Mouse (Mus musculus): ENCODE measurements around the gene Pcnx3.

Pcnx3 gene

GRCm38 (mm10) chr19:5688200-5689087 is at the start of gene Pcnx3, which contains the start of gene Map3k11:
TSS of gene Pcnx3 (minus strand) at chr19:5688908.
TSS of gene Map3k11 (plus strand) at chr19:5688742.
- DNase-seq (ENCODE audit: low spot score) = peak; percentile 97

GRCm38 (mm10) chr19:5734325-5734724 is 45.6 kb upstream of the Pcnx3 start:
- no peak for DNase-seq (ENCODE audit: low spot score)

- DNase-seq (ENCODE audit: low spot score) = peak; percentile 97
These were observed 42.7 kb upstream of the Pcnx3 start for GRCm38 (mm10) chr19:5731264-5731978.

- no peak for DNase-seq (ENCODE audit: low spot score)
These were observed 41.8 kb upstream of the Pcnx3 start for GRCm38 (mm10) chr19:5730314-5731186.

GRCm38 (mm10) chr19:5729444-5729815 is 40.7 kb upstream of the Pcnx3 start, which contains the start of gene Fam89b:
TSS of gene Fam89b (minus strand) at chr19:5729653.
- peak; percentile 90 for DNase-seq (ENCODE audit: low spot score)

GRCm38 (mm10) chr19:5728631-5729443 is 40.1 kb upstream of the Pcnx3 start:
- peak; percentile 53 for DNase-seq (ENCODE audit: low spot score)

- DNase-seq (ENCODE audit: low spot score) = peak; percentile 90
These were observed 39.0 kb upstream of the Pcnx3 start for GRCm38 (mm10) chr19:5727701-5728100.

GRCm38 (mm10) chr19:5726961-5727578 is 38.4 kb upstream of the Pcnx3 start:
- DNase-seq (ENCODE audit: low spot score) = no peak

- no peak for DNase-seq (ENCODE audit: low spot score)
These were observed 37.2 kb upstream of the Pcnx3 start, which contains the start of gene Ehbp1l1 for GRCm38 (mm10) chr19:5725767-5726515. TSS of gene Ehbp1l1 (minus strand) at chr19:5726317.

GRCm38 (mm10) chr19:5725029-5725707 is 36.5 kb upstream of the Pcnx3 start:
- DNase-seq (ENCODE audit: low spot score) = no peak

GRCm38 (mm10) chr19:5724549-5724941 is 35.8 kb upstream of the Pcnx3 start:
- no peak for DNase-seq (ENCODE audit: low spot score)

- DNase-seq (ENCODE audit: low spot score) = no peak
These were observed 35.3 kb upstream of the Pcnx3 start for GRCm38 (mm10) chr19:5723934-5724548.

GRCm38 (mm10) chr19:5722848-5723425 is 34.2 kb upstream of the Pcnx3 start:
- no peak for DNase-seq (ENCODE audit: low spot score)

- DNase-seq (ENCODE audit: low spot score) = no peak
These were observed 32.5 kb upstream of the Pcnx3 start for GRCm38 (mm10) chr19:5721233-5721632.

- DNase-seq (ENCODE audit: low spot score) = no peak
These were observed 28.2 kb upstream of the Pcnx3 start for GRCm38 (mm10) chr19:5716955-5717354.

- DNase-seq (ENCODE audit: low spot score) = peak; percentile 75
These were observed 27.3 kb upstream of the Pcnx3 start for GRCm38 (mm10) chr19:5715793-5716688.

- DNase-seq (ENCODE audit: low spot score) = no peak
These were observed 25.0 kb upstream of the Pcnx3 start for GRCm38 (mm10) chr19:5713730-5714129.

Measured in retina, embryonic 14.5 days (tissue).